Mouse (Mus musculus): ENCODE results near the gene Dus3l. TPM values are rescaled to one million over a fixed set of nuclear protein-coding genes. Genes with fewer than 3 reads are reported as not detected.

Gene Dus3l
- polyA plus RNA-seq, 1 experiment from 2014 or later, result 46.5 TPM

- Histone ChIP-seq H3K36me3 (no peaks in the 10 kb centered on the region), H3K9ac (peak overlapping the region; percentile 78), H3K27ac (no peak overlapping the region), H3K9me3 (no peaks in the 10 kb centered on the region), H3K4me2 (peak overlapping the region; percentile 99), H3K4me3 (peak overlapping the region; percentile 61), H3K4me1 (peaks cover 45% of the 10 kb centered on the region), H3K27me3 (peaks cover 78% of the 10 kb centered on the region)
- under 1% methylated on average over 51 of the region's 51 CpGs for WGBS
- ATAC-seq (ENCODE audit: insufficient number of reproducible peaks, insufficient read depth, low FRiP score, low TSS enrichment, low read depth), result no peak; the same call in 1 of the 2 replicates
Measured at GRCm38 (mm10) chr17:56756703-56757399, 7.7 kb upstream of the Dus3l start.

GRCm38 (mm10) chr17:56757416-56758123 lies 7.0 kb upstream of the Dus3l start, which contains the start of gene Nrtn:
TSS of gene Nrtn (minus strand) at chr17:56757530.
- under 1% methylated on average over 46 of the region's 48 CpGs for WGBS
- H3K4me1 ChIP-seq, result peaks cover 49% of the 10 kb centered on the region

GRCm38 (mm10) chr17:56758132-56758531 lies 6.4 kb upstream of the Dus3l start:
- H3K9ac ChIP-seq, result no peak overlapping the region
- ATAC-seq (ENCODE audit: insufficient number of reproducible peaks, insufficient read depth, low FRiP score, low TSS enrichment, low read depth), result no peak
- H3K4me2 ChIP-seq, result peak overlapping the region; percentile 99; the same call in 1 of the 2 replicates
- WGBS, result 6% methylated on average over 12 of the region's 12 CpGs
- no peak overlapping the region; the same call in 1 of the 2 replicates for H3K4me3 ChIP-seq
- no peaks in the 10 kb centered on the region for H3K9me3 ChIP-seq
- no peaks in the 10 kb centered on the region for H3K36me3 ChIP-seq
- H3K4me1 ChIP-seq, result peaks cover 55% of the 10 kb centered on the region
- peaks cover 66% of the 10 kb centered on the region for H3K27me3 ChIP-seq
- no peak overlapping the region for H3K27ac ChIP-seq

More at GRCm38 (mm10) chr17:56757416-56758123, 7.0 kb upstream of the Dus3l start, which contains the start of gene Nrtn:
- Histone ChIP-seq H3K4me3 (peak within 1 kb of the TSS; percentile 61), H3K27me3 (peaks cover 71% of the 10 kb centered on the region), H3K9ac (peak within 1 kb of the TSS; percentile 78), H3K9me3 (no peaks in the 10 kb centered on the region), H3K4me2 (peak within 1 kb of the TSS; percentile 99), H3K36me3 (no peaks in the 10 kb centered on the region), H3K27ac (no peak within 1 kb of the TSS)
- ATAC-seq (ENCODE audit: insufficient number of reproducible peaks, insufficient read depth, low FRiP score, low TSS enrichment, low read depth), result peak; percentile 57; the same call in 1 of the 2 replicates

GRCm38 (mm10) chr17:56759261-56759660 lies 5.3 kb upstream of the Dus3l start:
- H3K4me3 ChIP-seq, result no peak overlapping the region
- ATAC-seq (ENCODE audit: insufficient number of reproducible peaks, insufficient read depth, low FRiP score, low TSS enrichment, low read depth), result no peak
- H3K9me3 ChIP-seq, result no peaks in the 10 kb centered on the region
- H3K4me2 ChIP-seq, result no peak overlapping the region
- no peak overlapping the region for H3K27ac ChIP-seq
- H3K36me3 ChIP-seq, result no peaks in the 10 kb centered on the region
- H3K9ac ChIP-seq, result 0 out of 2 replicates have a peak overlapping the region, but pooled peaks have one; percentile 6
- peaks cover 54% of the 10 kb centered on the region for H3K27me3 ChIP-seq
- H3K4me1 ChIP-seq, result peaks cover 44% of the 10 kb centered on the region
- WGBS, result 47% methylated on average over 7 of the region's 7 CpGs

GRCm38 (mm10) chr17:56761077-56761476 lies 3.5 kb upstream of the Dus3l start:
- Histone ChIP-seq H3K4me3 (no peak overlapping the region), H3K9ac (no peak overlapping the region; the same call in 1 of the 2 replicates), H3K27me3 (peaks cover 36% of the 10 kb centered on the region), H3K4me1 (peaks cover 42% of the 10 kb centered on the region), H3K36me3 (no peaks in the 10 kb centered on the region), H3K4me2 (no peak overlapping the region), H3K9me3 (no peaks in the 10 kb centered on the region), H3K27ac (no peak overlapping the region)
- no peak for ATAC-seq (ENCODE audit: insufficient number of reproducible peaks, insufficient read depth, low FRiP score, low TSS enrichment, low read depth)
- WGBS, result 65% methylated on average over 3 of the region's 3 CpGs

GRCm38 (mm10) chr17:56761991-56762410 lies 2.6 kb upstream of the Dus3l start:
- H3K4me2 ChIP-seq, result peak overlapping the region; percentile 78
- no peaks in the 10 kb centered on the region for H3K9me3 ChIP-seq
- peaks cover 6% of the 10 kb centered on the region for H3K36me3 ChIP-seq
- peak; percentile 22 for ATAC-seq (ENCODE audit: insufficient number of reproducible peaks, insufficient read depth, low FRiP score, low TSS enrichment, low read depth)
- H3K4me1 ChIP-seq, result peaks cover 34% of the 10 kb centered on the region
- H3K27ac ChIP-seq, result peak overlapping the region; percentile 73
- peaks cover 27% of the 10 kb centered on the region for H3K27me3 ChIP-seq
- H3K9ac ChIP-seq, result peak overlapping the region; percentile 74
- under 1% methylated on average over 28 of the region's 28 CpGs for WGBS
- H3K4me3 ChIP-seq, result peak overlapping the region; percentile 55

- H3K4me2 ChIP-seq, result no peak overlapping the region; the same call in 1 of the 2 replicates
Measured at GRCm38 (mm10) chr17:56762769-56763731, 1.5 kb upstream of the Dus3l start.

GRCm38 (mm10) chr17:56763741-56764250 lies 761 bp upstream of the Dus3l start:
- Histone ChIP-seq H3K36me3 (peaks cover 24% of the 10 kb centered on the region), H3K4me1 (peaks cover 21% of the 10 kb centered on the region), H3K4me2 (peak overlapping the region; percentile 82), H3K4me3 (peak overlapping the region; percentile 73), H3K27me3 (peaks cover 14% of the 10 kb centered on the region; the same call in 1 of the 2 replicates), H3K9me3 (no peaks in the 10 kb centered on the region), H3K27ac (no peak overlapping the region), H3K9ac (no peak overlapping the region; the same call in 1 of the 2 replicates)
- 78% methylated on average over 8 of the region's 8 CpGs for WGBS
- ATAC-seq (ENCODE audit: insufficient number of reproducible peaks, insufficient read depth, low FRiP score, low TSS enrichment, low read depth), result no peak

More at GRCm38 (mm10) chr17:56762769-56763731, 1.5 kb upstream of the Dus3l start:
- 50% methylated on average over 27 of the region's 27 CpGs for WGBS
- H3K27ac ChIP-seq, result 0 out of 2 replicates have a peak overlapping the region, but pooled peaks have one; percentile 22
- H3K27me3 ChIP-seq, result peaks cover 16% of the 10 kb centered on the region
- peak overlapping the region; percentile 55; the same call in 1 of the 2 replicates for H3K4me3 ChIP-seq
- no peak overlapping the region for H3K9ac ChIP-seq
- peaks cover 24% of the 10 kb centered on the region for H3K4me1 ChIP-seq
- H3K36me3 ChIP-seq, result peaks cover 16% of the 10 kb centered on the region
- H3K9me3 ChIP-seq, result no peaks in the 10 kb centered on the region
- ATAC-seq (ENCODE audit: insufficient number of reproducible peaks, insufficient read depth, low FRiP score, low TSS enrichment, low read depth), result no peak

GRCm38 (mm10) chr17:56765431-56765830 lies 874 bp downstream of the Dus3l start:
- H3K4me3 ChIP-seq, result peak overlapping the region; percentile 73
- WGBS, result 50% methylated on average over 12 of the region's 12 CpGs
- H3K36me3 ChIP-seq, result peaks cover 40% of the 10 kb centered on the region
- no peak for ATAC-seq (ENCODE audit: insufficient number of reproducible peaks, insufficient read depth, low FRiP score, low TSS enrichment, low read depth)
- peak overlapping the region; percentile 92; the same call in 1 of the 2 replicates for H3K27ac ChIP-seq
- peak overlapping the region; percentile 86 for H3K9ac ChIP-seq
- H3K9me3 ChIP-seq, result no peaks in the 10 kb centered on the region
- H3K4me2 ChIP-seq, result peak overlapping the region; percentile 82
- H3K4me1 ChIP-seq, result peaks cover 21% of the 10 kb centered on the region
- H3K27me3 ChIP-seq, result peaks cover 10% of the 10 kb centered on the region; the same call in 1 of the 2 replicates

- Histone ChIP-seq H3K27ac (no peak overlapping the region), H3K4me2 (no peak overlapping the region), H3K36me3 (peaks cover 51% of the 10 kb centered on the region), H3K4me1 (peaks cover 17% of the 10 kb centered on the region), H3K4me3 (no peak overlapping the region), H3K9me3 (no peaks in the 10 kb centered on the region), H3K9ac (no peak overlapping the region), H3K27me3 (no peaks in the 10 kb centered on the region)
- 91% methylated on average over 27 of the region's 27 CpGs for WGBS
- ATAC-seq (ENCODE audit: insufficient number of reproducible peaks, insufficient read depth, low FRiP score, low TSS enrichment, low read depth), result no peak
Measured at GRCm38 (mm10) chr17:56766631-56767405, 2.3 kb downstream of the Dus3l start.

Data from embryonic facial prominence, embryonic 13.5 days (tissue).